Mouse (Mus musculus): ENCODE data around the gene Hsd17b14.

Hsd17b14 gene

DNA sequence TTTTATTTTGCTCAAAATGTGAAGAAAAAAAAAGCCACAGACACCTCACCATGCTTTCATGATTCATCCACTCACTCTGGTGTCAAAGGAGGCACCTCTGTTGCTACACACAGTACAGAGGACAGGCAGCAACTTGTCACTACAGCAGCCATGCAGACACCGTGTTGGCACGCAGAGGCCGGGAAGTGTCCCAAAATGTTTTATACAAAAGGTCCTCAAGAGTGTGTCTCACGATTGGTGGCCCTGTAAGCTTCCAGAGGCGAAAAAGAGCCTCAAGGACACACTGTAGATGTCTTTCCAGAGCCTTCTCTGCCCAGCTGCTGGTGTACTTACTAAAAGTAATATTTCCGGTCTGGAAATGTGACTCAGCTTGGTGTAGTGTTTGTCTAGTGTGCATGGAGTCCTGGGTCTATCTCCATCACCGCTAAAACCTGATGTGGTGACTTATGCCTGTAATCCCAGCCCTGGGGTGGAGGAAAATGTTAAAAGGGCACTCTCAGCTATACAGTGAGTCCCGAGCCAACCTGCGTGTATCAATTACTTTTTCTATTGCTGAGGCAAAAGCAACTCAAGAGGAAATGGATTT lies 51.1 kb downstream of the Hsd17b14 start:
- no peak for DNase-seq (ENCODE audit: low spot score)

DNA sequence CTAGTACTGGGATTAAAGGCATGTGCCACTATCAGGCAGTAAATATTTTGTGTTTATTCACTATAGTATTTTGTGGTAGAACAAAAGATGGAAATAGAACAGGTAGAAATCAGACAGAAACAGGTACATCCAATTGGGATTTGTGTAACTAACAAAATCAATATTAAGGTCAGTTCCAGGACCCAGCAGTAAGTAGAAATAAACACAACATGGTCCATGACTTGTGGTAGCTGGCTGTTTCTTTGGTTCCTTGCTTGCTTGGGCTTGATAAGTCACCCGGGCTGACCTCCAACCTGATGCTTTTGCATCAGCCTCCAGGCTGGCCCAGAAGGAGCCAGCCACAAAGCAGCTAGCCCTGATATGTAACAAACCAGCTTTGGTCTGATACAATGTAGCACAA lies 54.8 kb downstream of the Hsd17b14 start:
- no peak for DNase-seq (ENCODE audit: low spot score)

GRCm38 (mm10) chr7:45616277-45616676 lies 61.6 kb downstream of the Hsd17b14 start:
- no peak for DNase-seq (ENCODE audit: low spot score)

GRCm38 (mm10) chr7:45617042-45617695 lies 62.5 kb downstream of the Hsd17b14 start, which contains the start of gene Fut1:
TSS of gene Fut1 (plus strand) at chr7:45617289.
- DNase-seq (ENCODE audit: low spot score), result no peak
